Mouse (Mus musculus) cerebellum, postnatal 25 days (tissue): ENCODE data around the gene Tmprss6.

Experiments
- DNase-seq, 2 experiments: peaks; one replicate each; pipeline ENCODE4 v3.0.0; 2021; ENCODE audit warnings: mixed read lengths in 2 of 2

Tmprss6 gene

GRCm38 (mm10) chr15:78468379-78468937 is at the start of gene Tmprss6:
Tmprss6 (minus strand) TSS chr15:78468634.
- DNase-seq = no peak

GRCm38 (mm10) chr15:78518221-78518620 is 49.8 kb upstream of the Tmprss6 start:
- DNase-seq = no peak

- no peak for DNase-seq
Measured at GRCm38 (mm10) chr15:78515759-78516158, 47.3 kb upstream of the Tmprss6 start.

- peak; percentile 87 to 89 for DNase-seq
Measured at GRCm38 (mm10) chr15:78514393-78515146, 46.1 kb upstream of the Tmprss6 start.

DNA sequence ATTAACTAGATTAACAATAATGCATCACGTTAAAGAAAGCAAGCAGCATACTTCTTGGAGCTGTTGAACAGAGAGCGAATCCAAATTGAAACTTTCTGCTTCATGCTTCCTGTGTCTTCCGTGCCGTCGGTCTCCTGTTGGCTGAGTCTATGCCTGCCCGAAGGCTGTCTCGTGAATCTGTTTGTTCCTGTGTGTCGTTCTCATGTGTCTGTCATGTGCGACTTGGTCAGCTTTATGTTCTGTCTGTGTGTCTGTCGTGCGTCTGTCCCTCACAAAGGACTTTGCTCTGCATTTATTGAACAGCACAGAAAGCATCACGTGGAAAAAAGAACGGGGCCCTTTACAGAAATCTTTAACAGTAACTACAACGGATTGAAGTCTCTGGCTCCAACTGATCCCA is 44.6 kb upstream of the Tmprss6 start:
- DNase-seq = no peak

DNA sequence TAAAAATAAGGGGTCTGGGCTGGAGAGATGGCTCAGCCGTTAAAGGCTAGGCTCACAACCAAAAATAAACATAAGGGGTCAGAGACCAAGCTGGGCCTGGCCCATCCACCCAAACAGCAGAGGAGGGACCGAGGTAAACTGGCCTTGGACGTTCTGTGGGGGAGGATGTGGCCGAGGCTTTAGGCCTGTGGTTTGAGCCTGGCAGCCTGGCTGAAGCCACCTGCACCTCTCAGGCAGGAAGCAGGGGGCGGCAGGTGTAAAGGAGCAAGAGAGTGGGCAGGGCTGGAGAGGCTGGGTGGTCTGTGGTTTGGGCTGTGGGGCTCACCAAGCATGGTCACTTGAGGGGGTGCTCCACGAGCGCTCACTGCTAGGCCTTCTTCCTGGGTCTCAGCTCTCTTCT is 43.5 kb upstream of the Tmprss6 start:
- DNase-seq = no peak

DNA sequence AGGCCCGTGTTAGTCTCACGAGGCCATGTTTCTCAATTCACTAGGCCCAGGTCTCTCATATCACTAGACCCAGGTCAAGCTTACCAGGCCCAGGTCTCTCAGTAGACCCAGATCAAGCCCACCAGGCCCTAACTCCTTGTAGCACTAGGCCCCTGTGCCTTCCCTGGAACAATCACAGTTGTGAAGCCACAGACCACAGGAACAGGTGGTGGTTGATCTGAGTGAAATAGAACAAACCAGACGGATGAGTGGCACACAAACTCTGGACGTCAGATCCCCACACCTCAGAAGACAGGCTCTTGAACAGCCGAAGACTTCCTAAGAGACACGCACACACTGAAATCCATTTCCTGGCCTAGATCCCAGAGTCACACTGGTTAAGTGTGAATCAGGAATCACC is 42.3 kb upstream of the Tmprss6 start:
- DNase-seq = no peak

- no peak for DNase-seq
Measured at GRCm38 (mm10) chr15:78510121-78510576, 41.7 kb upstream of the Tmprss6 start.

DNA sequence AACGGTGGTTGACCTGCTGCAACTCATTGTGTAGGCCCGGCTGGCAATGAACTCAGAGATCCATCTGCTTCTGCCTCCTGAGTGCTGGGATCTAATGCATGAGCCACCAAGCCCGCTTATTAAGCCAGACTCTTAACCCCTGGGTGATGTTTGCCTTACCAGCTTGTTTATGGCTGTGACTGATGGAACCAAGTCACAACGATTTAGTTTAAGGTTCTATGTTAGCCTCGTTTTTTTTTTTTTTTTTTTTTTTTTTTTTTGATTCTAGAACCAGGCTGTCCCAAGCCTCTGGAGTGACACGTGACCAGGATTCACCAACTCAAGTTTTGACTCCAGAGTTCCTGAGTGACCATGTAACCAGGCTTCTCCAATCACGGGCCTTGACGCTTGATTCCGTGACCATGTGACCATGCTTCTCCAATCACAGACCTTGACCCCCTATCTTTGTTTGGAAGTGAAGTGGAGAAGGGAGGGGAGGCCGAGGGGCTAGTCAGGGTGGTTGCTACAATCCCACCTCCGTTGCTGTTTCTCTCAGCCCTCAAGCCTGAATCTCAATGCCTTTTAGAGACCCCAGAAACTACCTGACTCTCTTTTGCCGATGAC is 41.0 kb upstream of the Tmprss6 start:
- no peak for DNase-seq

GRCm38 (mm10) chr15:78508443-78508842 is 40.0 kb upstream of the Tmprss6 start:
- DNase-seq = no peak

- no peak for DNase-seq
Measured at GRCm38 (mm10) chr15:78505541-78505940, 37.1 kb upstream of the Tmprss6 start.

DNA sequence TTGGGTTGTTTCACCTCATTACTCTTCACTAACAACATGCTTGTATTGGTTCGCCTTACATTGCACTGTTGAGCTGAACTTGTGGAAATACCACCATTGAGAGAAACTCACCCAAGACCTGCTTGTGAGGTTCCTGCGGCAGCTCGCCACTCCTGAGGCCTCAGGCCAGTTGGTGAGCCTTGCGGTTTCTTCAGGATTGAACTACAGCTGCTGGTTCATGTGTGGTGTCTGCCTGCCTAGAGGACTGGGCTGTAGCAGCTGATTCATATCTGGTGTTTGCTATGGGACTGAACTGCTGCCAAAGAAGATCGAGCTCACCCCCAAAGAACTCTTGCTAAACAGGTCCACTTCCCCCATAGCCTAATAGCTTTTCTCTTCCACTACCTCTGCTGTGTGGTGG is 36.4 kb upstream of the Tmprss6 start:
- no peak for DNase-seq

- no peak for DNase-seq
Measured at GRCm38 (mm10) chr15:78504013-78504412, 35.6 kb upstream of the Tmprss6 start.

GRCm38 (mm10) chr15:78502437-78503132 is 34.2 kb upstream of the Tmprss6 start:
- no peak for DNase-seq

DNA sequence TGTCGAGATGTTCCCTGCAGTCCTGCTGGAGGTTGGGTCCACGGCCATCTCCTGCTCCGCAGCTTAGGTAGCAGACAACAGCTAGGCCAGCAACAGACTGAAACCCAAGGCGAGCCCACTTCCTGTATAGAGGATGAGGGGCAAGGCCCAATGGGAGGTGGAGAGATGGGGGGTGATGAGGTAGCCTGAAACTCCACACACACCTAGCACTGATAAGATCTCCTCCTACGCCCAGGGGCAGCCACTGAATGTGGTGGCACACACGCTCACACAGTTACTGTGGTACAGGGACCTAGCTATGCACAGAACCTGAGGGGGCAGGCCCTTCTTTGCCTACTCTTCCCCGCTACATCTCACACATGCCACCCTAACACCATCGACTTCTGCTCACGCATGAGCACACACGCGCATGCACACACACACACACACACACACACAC is 26.6 kb upstream of the Tmprss6 start, which contains the start of gene Il2rb:
TSS of gene Il2rb (minus strand) at position 304 of the 439 bp plus-strand sequence.
- DNase-seq = no peak

- no peak for DNase-seq
Measured at GRCm38 (mm10) chr15:78493401-78494010, 25.1 kb upstream of the Tmprss6 start.

DNA sequence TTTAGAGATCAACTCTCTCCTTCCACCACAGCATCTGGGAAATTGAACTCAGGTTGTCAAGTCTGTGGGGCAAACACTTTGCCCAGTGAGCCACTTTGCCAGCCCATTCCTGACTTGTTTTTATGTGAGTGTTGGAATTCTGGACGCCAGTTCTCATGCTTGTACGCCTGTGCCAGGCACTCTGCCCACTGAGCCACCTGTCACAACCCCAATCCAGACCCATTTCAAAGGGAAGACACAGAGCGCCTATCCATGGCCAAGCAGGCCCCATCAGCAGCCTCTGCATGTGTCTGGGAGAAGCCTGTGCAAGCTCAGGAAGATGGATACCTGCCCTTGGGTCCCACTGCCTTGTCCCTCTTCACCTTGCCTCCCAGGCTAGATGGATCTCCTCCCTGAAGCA is 22.9 kb upstream of the Tmprss6 start:
- peak; percentile 47 to 56 for DNase-seq

DNA sequence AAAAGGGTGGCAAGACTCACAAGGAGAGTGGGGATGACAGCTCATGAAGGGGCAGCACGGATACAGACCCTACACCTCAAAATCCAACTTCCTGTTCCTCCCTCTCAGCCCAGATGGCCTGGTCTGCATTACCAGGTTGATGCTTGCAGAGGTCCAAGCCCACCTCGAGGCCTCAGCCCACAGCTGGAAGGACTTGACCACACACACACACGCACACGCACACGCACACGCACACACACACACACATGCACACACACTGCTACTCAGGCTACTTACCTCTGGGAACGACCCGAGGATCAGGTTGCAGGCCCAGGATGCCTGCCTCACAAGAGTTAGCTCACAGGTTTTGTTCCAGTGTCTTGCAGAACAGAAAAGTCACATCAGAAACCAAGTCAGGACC is 21.5 kb upstream of the Tmprss6 start:
- no peak for DNase-seq

GRCm38 (mm10) chr15:78489248-78489647 is 20.8 kb upstream of the Tmprss6 start:
- peak; percentile 63 to 66 for DNase-seq

DNA sequence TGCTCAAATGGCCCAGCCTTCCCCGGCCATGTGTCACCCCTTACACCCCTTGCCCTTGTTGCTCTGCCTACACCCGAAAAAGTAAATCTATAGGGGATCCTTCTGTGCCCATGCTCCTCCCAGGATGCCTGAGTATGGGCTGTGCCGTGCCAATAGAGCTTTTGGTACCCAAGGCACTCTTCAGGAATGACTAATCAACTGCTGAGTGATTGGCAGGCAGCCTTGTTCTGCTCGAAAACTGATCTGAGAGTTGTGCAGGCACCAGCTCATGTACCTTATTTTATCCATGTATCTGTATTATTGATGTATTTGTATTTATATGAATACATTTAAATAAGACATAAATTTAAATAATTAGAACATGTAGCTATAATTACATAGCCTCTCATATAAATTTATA is 18.6 kb upstream of the Tmprss6 start:
- DNase-seq = peak in 1 of 2 experiments; percentile 59

DNA sequence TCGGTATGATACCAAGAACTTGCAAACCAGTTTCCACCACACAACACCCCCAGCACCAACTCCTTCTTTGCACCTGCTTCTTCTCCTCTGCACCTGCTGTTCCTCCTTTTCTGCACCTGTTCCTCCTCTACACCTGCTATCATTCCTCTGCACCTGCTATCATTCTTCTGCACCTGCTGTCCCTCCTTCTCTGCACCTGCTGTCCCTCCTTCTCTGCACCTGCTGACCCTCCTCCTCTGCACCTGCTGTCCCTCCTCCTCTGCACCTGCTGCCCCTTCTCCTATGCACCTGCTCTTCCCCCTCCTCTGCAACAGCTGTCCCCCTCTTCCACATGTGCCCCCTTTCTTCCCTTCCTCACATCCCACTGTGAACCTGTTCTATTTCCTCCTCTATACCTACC is 18.1 kb upstream of the Tmprss6 start:
- peak; percentile 34 to 40 for DNase-seq

- DNase-seq = peak; percentile 81
Measured at GRCm38 (mm10) chr15:78483311-78483710, 14.9 kb upstream of the Tmprss6 start.

DNA sequence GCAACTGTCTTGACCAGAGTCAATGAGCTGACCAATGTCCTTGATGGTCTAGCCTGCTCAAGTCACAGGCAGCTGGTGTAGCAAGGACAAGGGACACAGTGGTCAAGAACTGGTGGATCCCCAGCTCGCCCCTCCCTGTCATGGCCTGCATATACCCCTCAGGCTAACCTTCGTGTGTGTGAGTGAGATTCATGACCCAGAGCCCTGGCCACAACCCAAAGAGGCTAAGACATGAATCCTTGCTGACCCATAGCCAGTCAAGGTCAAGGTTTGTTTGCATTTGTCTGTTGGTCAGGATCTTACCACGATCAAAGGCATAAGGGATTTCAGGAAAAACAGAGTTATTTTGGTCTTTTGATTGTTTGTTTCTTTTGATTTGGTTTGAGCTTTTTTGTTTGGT is 14.1 kb upstream of the Tmprss6 start:
- DNase-seq = no peak
